Mouse (Mus musculus) hindbrain, postnatal 0 days (tissue): ENCODE measurements at regions not wholly inside any gene's neighbourhood (a gene's known extent, or its start where the extent isn't known, plus 50 kb on each side); places are given as distances from the start of the nearest gene placed in this dataset.

Source experiments
- ATAC-seq: fragments of 200-750 bp; cut with Nextera tagmentation; 2 replicates; pipeline ENCODE4 v1.8.0; 2017; ENCODE audit warnings: mild to moderate bottlenecking, moderate TSS enrichment, moderate library complexity
- DNase-seq: peaks from one replicate; pipeline ENCODE4 v3.0.0-alpha.2; 2015; ENCODE audit warnings: low spot score
- H3K27ac ChIP-seq: fragments of 300-500 bp; sonication (generic); 2 replicates; pipeline ENCODE4 v1.5.1; 2014; ENCODE audit warnings: mild to moderate bottlenecking
- H3K27me3 ChIP-seq: fragments of 300-500 bp; sonication (generic); 2 replicates; pipeline ENCODE4 v1.6.1; 2014; ENCODE audit warnings: low read length, mixed read lengths; ENCODE audit not compliant: insufficient read depth
- H3K36me3 ChIP-seq: fragments of 300-500 bp; sonication (generic); 2 replicates; pipeline ENCODE4 v1.6.1; 2014; ENCODE audit warnings: low read length, mixed read lengths; ENCODE audit not compliant: insufficient read depth
- H3K4me1 ChIP-seq: fragments of 300-500 bp; sonication (generic); 2 replicates; pipeline ENCODE4 v1.6.1; 2014; ENCODE audit warnings: antibody characterized with exemption, low read length, mixed read lengths; ENCODE audit not compliant: insufficient read depth
- H3K4me2 ChIP-seq: fragments of 300-500 bp; sonication (generic); 2 replicates; pipeline ENCODE4 v1.6.1; 2014; ENCODE audit warnings: low read depth, mild to moderate bottlenecking, low read length, moderate library complexity, mixed read lengths
- H3K4me3 ChIP-seq: fragments of 300-500 bp; sonication (generic); 2 replicates; pipeline ENCODE4 v1.5.1; 2014; ENCODE audit warnings: low read length
- H3K9ac ChIP-seq: fragments of 300-500 bp; sonication (generic); replicated peaks from 2 replicates; pipeline ENCODE4 v1.6.1; 2014; ENCODE audit warnings: mild to moderate bottlenecking, low read length, moderate library complexity, mixed read lengths
- H3K9me3 ChIP-seq: fragments of 300-500 bp; sonication (generic); 2 replicates; pipeline ENCODE4 v1.6.1; 2016; ENCODE audit warnings: low read length, mixed read lengths
- CTCF ChIP-seq: IDR thresholded peaks from 2 replicates; pipeline ENCODE4 v1.5.1; 2016; ENCODE audit warnings: antibody characterized with exemption, control low read depth, low read depth
- WGBS: fragments of 180-500 bp; shearing (Covaris S2); extraction: QIAGEN DNeasy Blood & Tissue Kit; methylation state at CpG from one replicate; pipeline ENCODE4 v1.1.7; 2014; 5-methylcytosine and 5-hydroxymethylcytosine counted together

GRCm38 (mm10) chr6:117497337-117497736 lies 329.0 kb downstream of the Cxcl12 start:
- H3K9me3 ChIP-seq: no peaks in the 10 kb centered on the region
- no peak overlapping the region for H3K27ac ChIP-seq
- H3K9ac ChIP-seq: no peak overlapping the region
- H3K36me3 ChIP-seq: no peaks in the 10 kb centered on the region
- H3K4me3 ChIP-seq: no peak overlapping the region
- no peaks in the 10 kb centered on the region for H3K27me3 ChIP-seq
- DNase-seq: no peak
- WGBS: 69% methylated on average over 5 of the region's 5 CpGs
- H3K4me1 ChIP-seq: no peaks in the 10 kb centered on the region
- H3K4me2 ChIP-seq: no peak overlapping the region
- TF ChIP-seq CTCF: no peak
- ATAC-seq: no peak

- WGBS: 52% methylated on average over 5 of the region's 5 CpGs
- peak; percentile 44 for DNase-seq
- TF ChIP-seq CTCF: no peak
Measured at GRCm38 (mm10) chr6:117497904-117498303, 329.6 kb downstream of the Cxcl12 start.

GRCm38 (mm10) chr6:117502346-117502745 lies 334.0 kb downstream of the Cxcl12 start:
- Histone ChIP-seq H3K4me1 (no peaks in the 10 kb centered on the region), H3K27ac (no peak overlapping the region), H3K9me3 (no peaks in the 10 kb centered on the region), H3K4me3 (no peak overlapping the region), H3K27me3 (no peaks in the 10 kb centered on the region), H3K4me2 (no peak overlapping the region), H3K36me3 (no peaks in the 10 kb centered on the region), H3K9ac (no peak overlapping the region)
- ATAC-seq (no peak), DNase-seq (no peak)
- TF ChIP-seq CTCF: no peak
- WGBS: 70% methylated on average over 5 of the region's 5 CpGs

More at GRCm38 (mm10) chr6:117497904-117498303, 329.6 kb downstream of the Cxcl12 start:
- H3K9ac ChIP-seq: no peak overlapping the region
- no peaks in the 10 kb centered on the region for H3K36me3 ChIP-seq
- no peak overlapping the region for H3K4me2 ChIP-seq
- H3K4me1 ChIP-seq: no peaks in the 10 kb centered on the region
- no peak overlapping the region for H3K27ac ChIP-seq
- H3K27me3 ChIP-seq: no peaks in the 10 kb centered on the region
- no peaks in the 10 kb centered on the region for H3K9me3 ChIP-seq
- no peak for ATAC-seq
- no peak overlapping the region for H3K4me3 ChIP-seq

- H3K9ac ChIP-seq: no peak overlapping the region
- no peaks in the 10 kb centered on the region for H3K9me3 ChIP-seq
- H3K4me2 ChIP-seq: no peak overlapping the region
- no peaks in the 10 kb centered on the region for H3K4me1 ChIP-seq
- no peak overlapping the region for H3K27ac ChIP-seq
- no peaks in the 10 kb centered on the region for H3K27me3 ChIP-seq
- ATAC-seq (no peak), DNase-seq (no peak)
- WGBS: 86% methylated on average over 10 of the region's 10 CpGs
- no peaks in the 10 kb centered on the region for H3K36me3 ChIP-seq
- H3K4me3 ChIP-seq: no peak overlapping the region
- no peak for TF ChIP-seq CTCF
Measured at GRCm38 (mm10) chr6:117504771-117505170, 336.2 kb upstream of the Zfp637 start.

- Histone ChIP-seq H3K27ac (no peak overlapping the region), H3K9me3 (no peaks in the 10 kb centered on the region), H3K4me3 (no peak overlapping the region), H3K36me3 (no peaks in the 10 kb centered on the region), H3K27me3 (no peaks in the 10 kb centered on the region), H3K9ac (no peak overlapping the region), H3K4me1 (no peaks in the 10 kb centered on the region), H3K4me2 (no peak overlapping the region)
- 62% methylated on average over 3 of the region's 3 CpGs for WGBS
- ATAC-seq (no peak), DNase-seq (no peak)
- no peak for TF ChIP-seq CTCF
Measured at GRCm38 (mm10) chr6:117505431-117505830, 335.5 kb upstream of the Zfp637 start.

GRCm38 (mm10) chr6:117506619-117507018 lies 334.4 kb upstream of the Zfp637 start:
- Histone ChIP-seq H3K27ac (no peak overlapping the region), H3K36me3 (no peaks in the 10 kb centered on the region), H3K4me2 (no peak overlapping the region), H3K4me3 (no peak overlapping the region), H3K4me1 (no peaks in the 10 kb centered on the region), H3K9me3 (no peaks in the 10 kb centered on the region), H3K27me3 (no peaks in the 10 kb centered on the region), H3K9ac (no peak overlapping the region)
- TF ChIP-seq CTCF: no peak
- 76% methylated on average over 7 of the region's 7 CpGs for WGBS
- ATAC-seq: no peak
- DNase-seq: no peak

- DNase-seq (no peak), ATAC-seq (no peak)
- Histone ChIP-seq H3K27me3 (no peaks in the 10 kb centered on the region), H3K4me3 (no peak overlapping the region), H3K9me3 (no peaks in the 10 kb centered on the region), H3K9ac (no peak overlapping the region), H3K4me1 (no peaks in the 10 kb centered on the region), H3K36me3 (no peaks in the 10 kb centered on the region), H3K27ac (no peak overlapping the region), H3K4me2 (no peak overlapping the region)
- WGBS: 87% methylated on average over 6 of the region's 6 CpGs
- no peak for TF ChIP-seq CTCF
Measured at GRCm38 (mm10) chr6:117508860-117509259, 332.1 kb upstream of the Zfp637 start.
